Mouse (Mus musculus): ENCODE results near the gene Tyw1.

GRCm38 (mm10) chr5:130264433-130265005 lies 9.1 kb downstream of the Tyw1 start:
- TF ChIP-seq POLR2A (IDR thresholded peaks at IDR 0.05; ENCODE audit: low read depth, low read length): no peak
- TF ChIP-seq CTCF (IDR thresholded peaks at IDR 0.05; ENCODE audit: borderline replicate concordance, insufficient read depth, low read length): no peak

Measured in embryonic fibroblast, embryonic 13.5 days (primary cell).